Mouse (Mus musculus) mouse embryonic stem cell (cell line): ENCODE measurements at regions not wholly inside any gene's neighbourhood (a gene's known extent, or its start where the extent isn't known, plus 50 kb on each side); places are given as distances from the start of the nearest gene placed in this dataset.

ENCODE experiments used
- in situ Hi-C, 2 experiments: fragments of 300-500 bp; cut with MboI; formaldehyde crosslinking; loops; 1 replicate in 1 of 2; 3 replicates in 1 of 2; pipeline ENCODE4 v1.14.3; 2019 to 2020; ENCODE audit warnings: low sequenced_read_pairs in 2 of 2, low pct_unique_long_range_greater_than_20kb in 1 of 2, mixed read lengths in 1 of 2; ENCODE audit not compliant: unreplicated experiment in 1 of 2

- in situ Hi-C loops: no loop called here
These were observed 53.4 kb upstream of the Trpc3 start for GRCm38 (mm10) chr3:36743399-36743798.

GRCm38 (mm10) chr3:36754358-36754950, 64.5 kb upstream of the Trpc3 start:
- in situ Hi-C loops: no loop called here

GRCm38 (mm10) chr3:36762065-36762653, 72.2 kb upstream of the Trpc3 start:
- in situ Hi-C loops: no loop called here

GRCm38 (mm10) chr3:36762847-36763246, 72.9 kb upstream of the Trpc3 start:
- in situ Hi-C loops: no loop called here

- in situ Hi-C loops: no loop called here
These were observed 74.8 kb upstream of the Trpc3 start for GRCm38 (mm10) chr3:36764741-36765140.

GRCm38 (mm10) chr3:36770096-36770495, 80.1 kb upstream of the Trpc3 start:
- in situ Hi-C loops: no loop called here

- in situ Hi-C loops: no loop called here
These were observed 81.0 kb upstream of the Trpc3 start for GRCm38 (mm10) chr3:36771011-36771410.

- in situ Hi-C loops: no loop called here
These were observed 84.1 kb upstream of the Trpc3 start for GRCm38 (mm10) chr3:36774023-36774422.

- in situ Hi-C loops: no loop called here
These were observed 84.5 kb upstream of the 4932438A13Rik start for GRCm38 (mm10) chr3:36778448-36778847.

- in situ Hi-C loops: loop anchor here in 1 of 2 experiments (10.0 kb wide), 1 partner anchor 418 kb away; no protein-coding TSS in a partner anchor
These were observed 76.3 kb upstream of the 4932438A13Rik start for GRCm38 (mm10) chr3:36786581-36786980.

GRCm38 (mm10) chr3:36790245-36790644, 72.7 kb upstream of the 4932438A13Rik start:
- in situ Hi-C loops: no loop called here

GRCm38 (mm10) chr3:36797025-36797424, 65.9 kb upstream of the 4932438A13Rik start:
- in situ Hi-C loops: no loop called here

GRCm38 (mm10) chr3:36798160-36798823, 64.6 kb upstream of the 4932438A13Rik start:
- in situ Hi-C loops: no loop called here

GRCm38 (mm10) chr3:36810528-36810927, 52.4 kb upstream of the 4932438A13Rik start:
- in situ Hi-C loops: no loop called here
